ENCODE assay signal across 18 mouse cellular contexts in genomic region chr2:168059200-168059790, GRCm38 (mm10). TPM values are rescaled to one million over a fixed set of nuclear protein-coding genes. Genes with fewer than 3 reads are reported as not detected.
A peak's percentile ranks its signal among the peaks of the same experiment; 100 is the strongest.
DNase-seq lines count a peak whose midpoint lies in the region; ATAC-seq and TF ChIP-seq lines count a peak whose summit lies in the region.
"Had no signal": no experiment of that assay in that cellular context is flagged by ENCODE, and none has a peak within 500 bp of the region (broad histone marks: within the 10 kb centered on the region; RNA-seq: fewer than 3 reads in every experiment).

No protein-coding gene starts in this region.

- peak; percentile 51 for TF ChIP-seq CTCF in intestine, postnatal 0 days (IDR thresholded peaks at IDR 0.05; ENCODE audit: low read depth)
- TF ChIP-seq CTCF in midbrain, postnatal 0 days (IDR thresholded peaks at IDR 0.05): peak; percentile 44

- H3K9ac ChIP-seq in intestine, postnatal 0 days (ENCODE audit: low read depth, low read length): no peak overlapping the region
- no peak overlapping the region for H3K9ac ChIP-seq in intestine, embryonic 16.5 days (ENCODE audit: low read depth, low read length)
- H3K9ac ChIP-seq in midbrain, postnatal 0 days (replicated peaks; ENCODE audit: low read length, poor library complexity, severe bottlenecking): no peak overlapping the region
- no peak overlapping the region for H3K9ac ChIP-seq in midbrain, embryonic 15.5 days
- H3K9ac ChIP-seq: embryonic facial prominence, embryonic 15.5 days; forebrain, embryonic 15.5 days; limb, embryonic 13.5 days had no signal

- no peaks in the 10 kb centered on the region for H3K4me1 ChIP-seq in intestine, postnatal 0 days (replicated peaks; ENCODE audit: control insufficient read depth, insufficient read depth, low read length)
- peaks cover 7% of the 10 kb centered on the region; the same call in 1 of the 2 replicates for H3K4me1 ChIP-seq in intestine, embryonic 16.5 days (ENCODE audit: control insufficient read depth, insufficient read depth, low read length)
- H3K4me1 ChIP-seq in midbrain, postnatal 0 days (ENCODE audit: insufficient read depth, low read length): no peaks in the 10 kb centered on the region
- no peaks in the 10 kb centered on the region for H3K4me1 ChIP-seq in midbrain, embryonic 15.5 days
- H3K4me1 ChIP-seq: forebrain, embryonic 15.5 days had no signal

- WGBS in intestine, postnatal 0 days: 82% methylated on average over 6 of the region's 6 CpGs
- 75% methylated on average over 6 of the region's 6 CpGs for WGBS in intestine, embryonic 16.5 days
- WGBS in midbrain, postnatal 0 days: 72% methylated on average over 6 of the region's 6 CpGs
- 79% methylated on average over 6 of the region's 6 CpGs for WGBS in midbrain, embryonic 15.5 days

- no peaks in the 10 kb centered on the region for H3K27me3 ChIP-seq in intestine, postnatal 0 days (replicated peaks; ENCODE audit: control insufficient read depth, insufficient read depth, low read length)
- H3K27me3 ChIP-seq in intestine, embryonic 16.5 days (replicated peaks; ENCODE audit: control insufficient read depth, insufficient read depth, low read length): no peaks in the 10 kb centered on the region
- no peaks in the 10 kb centered on the region for H3K27me3 ChIP-seq in midbrain, postnatal 0 days (ENCODE audit: insufficient read depth, low read length)
- peaks cover 4% of the 10 kb centered on the region; the same call in 1 of the 2 replicates for H3K27me3 ChIP-seq in midbrain, embryonic 15.5 days (replicated peaks)
- H3K27me3 ChIP-seq: embryonic facial prominence, embryonic 15.5 days; forebrain, embryonic 15.5 days; limb, embryonic 13.5 days had no signal

- no peak overlapping the region for H3K4me3 ChIP-seq in intestine, postnatal 0 days (ENCODE audit: low read depth, low read length)
- no peak overlapping the region for H3K4me3 ChIP-seq in intestine, embryonic 16.5 days (ENCODE audit: low read length)
- no peak overlapping the region for H3K4me3 ChIP-seq in midbrain, postnatal 0 days (ENCODE audit: low read depth, low read length)
- no peak overlapping the region for H3K4me3 ChIP-seq in midbrain, embryonic 15.5 days
- H3K4me3 ChIP-seq: embryonic facial prominence, embryonic 15.5 days; forebrain, embryonic 15.5 days; limb, embryonic 13.5 days had no signal

- no peak for DNase-seq in midbrain, postnatal 0 days (ENCODE audit: low spot score)
- peak; percentile 91 for DNase-seq in ZHBTc4 (ENCODE audit: low read depth, low spot score)
- DNase-seq in natural killer cell, adult 2 months (ENCODE audit: low spot score in 2 of 2): no peak
- no peak for DNase-seq in lung, postnatal 10 days
- DNase-seq: cerebellum, postnatal 14 days; gastrocnemius, postnatal 36 days; kidney, postnatal 36 days; thymus, postnatal 36 days had no signal

- no peak for ATAC-seq in intestine, postnatal 0 days
- ATAC-seq in intestine, embryonic 16.5 days: no peak
- no peak for ATAC-seq in midbrain, postnatal 0 days (ENCODE audit: low FRiP score)
- no peak for ATAC-seq in midbrain, embryonic 15.5 days (replicated peaks)
- ATAC-seq in megakaryocyte, adult 5-6 weeks (ENCODE audit: poor library complexity, severe bottlenecking): no peak
- ATAC-seq: forebrain, embryonic 15.5 days; hindbrain, embryonic 16.5 days had no signal

- no peak overlapping the region for H3K4me2 ChIP-seq in intestine, postnatal 0 days (replicated peaks; ENCODE audit: low read depth)
- no peak overlapping the region for H3K4me2 ChIP-seq in intestine, embryonic 16.5 days (ENCODE audit: low read depth, low read length)
- no peak overlapping the region for H3K4me2 ChIP-seq in midbrain, postnatal 0 days (ENCODE audit: low read depth, low read length, poor library complexity, severe bottlenecking)
- no peak overlapping the region for H3K4me2 ChIP-seq in midbrain, embryonic 15.5 days
- H3K4me2 ChIP-seq: embryonic facial prominence, embryonic 15.5 days; forebrain, embryonic 15.5 days; limb, embryonic 13.5 days had no signal

- H3K36me3 ChIP-seq in intestine, postnatal 0 days (ENCODE audit: control insufficient read depth, insufficient read depth): no peaks in the 10 kb centered on the region
- H3K36me3 ChIP-seq in intestine, embryonic 16.5 days (ENCODE audit: control insufficient read depth, insufficient read depth, low read length): no peaks in the 10 kb centered on the region
- no peaks in the 10 kb centered on the region for H3K36me3 ChIP-seq in midbrain, postnatal 0 days (ENCODE audit: insufficient read depth, low read length)
- no peaks in the 10 kb centered on the region for H3K36me3 ChIP-seq in midbrain, embryonic 15.5 days (replicated peaks)
- H3K36me3 ChIP-seq: embryonic facial prominence, embryonic 15.5 days; forebrain, embryonic 15.5 days; limb, embryonic 13.5 days had no signal

- no peaks in the 10 kb centered on the region for H3K9me3 ChIP-seq in intestine, postnatal 0 days (ENCODE audit: control insufficient read depth)
- no peaks in the 10 kb centered on the region for H3K9me3 ChIP-seq in intestine, embryonic 16.5 days (ENCODE audit: control insufficient read depth, low read length)
- H3K9me3 ChIP-seq in midbrain, postnatal 0 days (ENCODE audit: low read length): no peaks in the 10 kb centered on the region
- H3K9me3 ChIP-seq in midbrain, embryonic 15.5 days: no peaks in the 10 kb centered on the region
- H3K9me3 ChIP-seq: embryonic facial prominence, embryonic 15.5 days; forebrain, embryonic 15.5 days; limb, embryonic 13.5 days had no signal

- H3K27ac ChIP-seq in intestine, postnatal 0 days (ENCODE audit: low read depth, low read length): no peak overlapping the region
- H3K27ac ChIP-seq in intestine, embryonic 16.5 days (ENCODE audit: low read length): no peak overlapping the region
- H3K27ac ChIP-seq in midbrain, postnatal 0 days (ENCODE audit: low read depth, low read length): no peak overlapping the region
- no peak overlapping the region for H3K27ac ChIP-seq in midbrain, embryonic 15.5 days
- H3K27ac ChIP-seq: embryonic facial prominence, embryonic 15.5 days; forebrain, embryonic 15.5 days; limb, embryonic 13.5 days; macrophage had no signal

RNA-seq across cellular contexts. Expression of gene Pard6b, which starts 21.5 kb away (rescaled TPM):
- polyA plus RNA-seq in intestine, postnatal 0 days (2015; fragmentation: Nextera tagmentation; extraction: Ambion mirVana): 13.8 and 17.3 TPM in 2 replicates
- 7.8 and 13.9 TPM in 2 replicates for polyA plus RNA-seq in intestine, embryonic 16.5 days (2015; fragmentation: Nextera tagmentation; extraction: Ambion mirVana)
- 6.6 and 6.8 TPM in 2 replicates for total RNA-seq in midbrain, postnatal 0 days (2014; rRNA removed)
- 3.9 and 5.1 TPM in 2 replicates for polyA plus RNA-seq in midbrain, postnatal 0 days (2015; fragmentation: Nextera tagmentation; extraction: Ambion mirVana)
- 7.5 TPM in 2 replicates for polyA plus RNA-seq in midbrain, embryonic 15.5 days (2015; fragmentation: Nextera tagmentation; extraction: Ambion mirVana)
- 0.30 TPM in 1 of 2 replicates, not detected in the other for total RNA-seq in megakaryocyte, adult 5-6 weeks (2015)
- 0.26 TPM in 1 of 2 replicates, not detected in the other for total RNA-seq in megakaryocyte, adult 5-6 weeks (2017)
- total RNA-seq: monocyte, adult 5-6 weeks had no signal
- polyA plus RNA-seq: macrophage had no signal

RNA-seq across cellular contexts. Expression of gene Ripor3, which starts 48.9 kb away (rescaled TPM):
- polyA plus RNA-seq in intestine, postnatal 0 days (2015; fragmentation: Nextera tagmentation; extraction: Ambion mirVana): 1.5 and 1.6 TPM in 2 replicates
- polyA plus RNA-seq in intestine, embryonic 16.5 days (2015; fragmentation: Nextera tagmentation; extraction: Ambion mirVana): 2.7 and 3.1 TPM in 2 replicates
- 0.57 and 0.99 TPM in 2 replicates for total RNA-seq in midbrain, postnatal 0 days (2014; rRNA removed)
- 0.28 and 0.42 TPM in 2 replicates for polyA plus RNA-seq in midbrain, postnatal 0 days (2015; fragmentation: Nextera tagmentation; extraction: Ambion mirVana)
- polyA plus RNA-seq in midbrain, embryonic 15.5 days (2015; fragmentation: Nextera tagmentation; extraction: Ambion mirVana): 0.66 and 0.70 TPM in 2 replicates
- total RNA-seq in megakaryocyte, adult 5-6 weeks (2015): 0.20 TPM in 1 of 2 replicates, not detected in the other
- not detected in 2 replicates for total RNA-seq in megakaryocyte, adult 5-6 weeks (2017)
- total RNA-seq: monocyte, adult 5-6 weeks had no signal
- polyA plus RNA-seq: macrophage had no signal
